Mouse (Mus musculus) left cerebral cortex, postnatal 4 days (tissue): ENCODE measurements around the gene 3110082I17Rik. TPM values are rescaled to one million over a fixed set of nuclear protein-coding genes. Genes with fewer than 3 reads are reported as not detected.

ENCODE experiments used
- DNase-seq: peaks from one replicate; pipeline ENCODE4 v3.0.0-alpha.2; 2022
- intact Hi-C: fragments of 180-260 bp; cut with DNase I; formaldehyde crosslinking; loops from one replicate; pipeline ENCODE4 v1.15.1; 2025
- total RNA-seq, 2 experiments: library from RNA; stranded (reverse); gene quantifications; 2 replicates each; pipeline ENCODE4 v1.2.3; 2021

The 3110082I17Rik gene
- total RNA-seq, result 10 to 100 TPM; 18.0 to 19.2 TPM

DNA sequence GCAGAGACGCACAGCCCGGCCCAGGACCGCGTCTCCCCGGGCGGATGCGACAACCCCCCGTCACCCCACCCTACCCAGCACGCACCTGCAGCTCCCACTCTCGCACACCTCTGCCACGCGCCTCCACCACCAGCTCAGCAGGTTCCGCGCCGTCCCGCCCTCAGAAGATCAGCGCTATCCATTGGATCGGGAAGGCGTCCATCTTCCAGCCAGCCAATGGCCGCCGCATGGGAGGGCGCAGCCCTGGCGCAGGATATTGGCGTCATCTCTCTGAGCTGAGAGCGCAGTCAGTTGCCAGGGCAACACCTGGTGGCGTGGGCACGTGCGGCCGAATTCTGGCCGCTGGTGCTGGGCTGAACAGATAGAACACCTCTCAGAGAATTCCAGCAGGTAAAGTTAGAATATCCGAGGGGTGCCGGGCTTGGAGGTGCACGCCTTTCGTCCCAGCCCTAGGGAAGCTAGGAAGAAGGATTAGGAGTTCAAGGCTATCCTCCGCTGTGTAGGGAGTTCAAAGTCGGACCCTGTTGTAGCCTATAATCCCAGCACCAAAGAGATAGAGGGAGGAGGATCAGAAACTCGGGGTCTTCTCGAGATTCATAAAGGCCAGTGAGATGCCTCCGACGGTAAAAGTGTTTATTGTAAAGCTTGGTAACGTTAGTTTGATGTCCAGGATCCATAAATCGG is at the start of gene 3110082I17Rik:
TSS of gene 3110082I17Rik (minus strand) at position 144 of the 684 bp plus-strand sequence.
- DNase-seq, result peak; percentile 98
- intact Hi-C loops, result no loop called here

DNA sequence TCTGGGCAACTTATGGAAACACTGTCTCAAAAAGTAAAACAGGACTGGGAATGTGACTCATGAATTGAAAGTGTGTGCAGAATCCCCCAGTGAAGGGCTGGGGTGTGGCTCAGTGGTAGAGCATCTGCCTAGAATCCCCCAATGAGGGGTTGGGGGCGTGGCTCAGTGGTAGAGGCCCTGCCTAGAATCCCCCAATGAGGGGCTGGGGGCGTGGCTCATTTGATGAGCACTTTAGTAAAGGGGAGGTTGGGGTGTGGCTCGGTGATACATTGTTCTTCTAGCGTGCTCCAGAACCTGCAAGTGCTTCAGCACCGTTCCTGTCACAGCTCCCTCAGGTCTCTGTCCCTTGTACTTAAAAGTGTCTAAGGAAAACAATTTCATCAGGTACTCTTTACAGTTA is 45.9 kb upstream of the 3110082I17Rik start:
- intact Hi-C loops, result no loop called here
- no peak for DNase-seq

DNA sequence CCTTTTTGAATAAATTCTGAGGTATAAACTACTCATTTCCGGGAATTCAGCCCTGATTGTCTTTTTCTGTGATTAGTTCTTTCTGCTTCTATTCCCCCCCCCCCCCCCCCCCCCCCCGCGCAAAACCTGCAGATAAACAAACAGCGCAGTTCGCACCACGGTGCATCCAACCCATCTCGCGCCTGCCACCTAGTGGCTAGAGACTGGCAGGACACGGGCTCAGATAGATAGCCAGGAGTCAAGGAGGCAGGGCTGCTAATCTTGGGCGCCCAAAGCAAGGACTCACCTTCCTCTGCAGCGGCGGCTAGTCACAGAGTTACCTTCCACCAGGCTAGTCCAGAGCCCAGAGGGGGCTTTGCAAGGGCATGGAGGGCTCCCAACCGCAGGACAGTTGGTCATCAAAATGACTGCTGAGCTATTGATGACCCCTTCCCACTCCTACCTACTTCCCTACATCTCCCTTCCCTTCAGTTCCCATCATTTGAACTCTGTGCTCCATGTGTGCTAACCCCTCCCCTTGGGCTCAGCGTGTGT is 44.8 kb upstream of the 3110082I17Rik start:
- intact Hi-C loops, result no loop called here
- peak; percentile 87 for DNase-seq

DNA sequence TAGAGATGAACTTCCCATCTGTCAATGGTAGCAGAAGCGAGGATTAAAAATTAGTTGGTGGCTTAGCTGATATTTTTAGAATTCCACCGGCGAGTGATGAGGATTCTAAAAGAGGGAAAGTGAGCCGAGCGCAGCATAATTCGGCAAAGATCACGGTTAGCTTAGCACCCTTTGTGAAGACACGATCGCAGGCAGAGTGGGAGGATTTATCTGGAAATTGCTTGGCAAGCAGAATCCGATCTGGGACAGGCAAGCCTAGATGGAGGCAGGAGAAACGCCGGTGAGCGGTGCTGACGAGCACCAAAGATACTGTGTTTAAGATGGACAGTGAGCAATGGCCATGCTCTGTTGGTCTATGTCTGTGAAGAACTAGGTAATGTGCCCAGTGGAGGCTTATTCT is 42.0 kb upstream of the 3110082I17Rik start:
- DNase-seq, result no peak
- intact Hi-C loops, result no loop called here

DNA sequence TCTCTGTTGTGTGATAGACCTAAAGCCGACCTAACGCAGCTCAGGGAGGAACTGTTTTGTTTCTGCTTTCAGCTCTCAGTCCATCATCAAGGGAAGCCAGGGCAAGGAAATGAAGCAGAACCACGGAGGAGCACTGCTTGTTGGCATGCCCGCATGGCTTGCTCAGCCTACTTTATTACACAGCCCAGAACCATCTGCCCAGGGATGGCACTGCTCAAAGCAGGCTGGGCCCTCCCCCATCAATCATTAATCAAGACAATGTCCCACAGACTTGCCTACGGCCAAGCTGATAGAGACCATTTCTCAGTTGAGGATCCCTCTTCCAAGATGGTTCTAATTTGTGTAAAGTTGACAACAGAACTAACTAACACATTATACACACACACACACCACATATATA is 38.5 kb upstream of the 3110082I17Rik start:
- peak; percentile 50 for DNase-seq
- intact Hi-C loops, result no loop called here

DNA sequence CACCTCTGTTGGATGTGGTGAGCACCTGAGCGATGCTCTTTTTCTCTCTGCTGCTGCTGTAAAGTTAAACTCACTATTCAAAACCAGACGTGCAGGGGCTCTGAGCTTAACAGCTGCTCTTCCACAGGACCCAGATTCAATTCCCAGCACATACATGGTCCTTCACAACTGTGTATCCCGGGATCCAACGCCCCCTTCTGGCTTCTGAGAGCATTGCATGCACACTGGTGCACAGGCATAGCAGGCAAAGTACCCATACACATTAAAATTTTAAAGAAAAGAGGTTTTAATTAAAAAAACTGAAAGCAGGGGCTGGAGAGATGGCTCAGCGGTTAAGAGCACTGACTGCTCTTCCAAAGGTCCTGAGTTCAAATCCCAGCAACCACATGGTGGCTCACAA is 36.6 kb upstream of the 3110082I17Rik start:
- no peak for DNase-seq
- intact Hi-C loops, result no loop called here

DNA sequence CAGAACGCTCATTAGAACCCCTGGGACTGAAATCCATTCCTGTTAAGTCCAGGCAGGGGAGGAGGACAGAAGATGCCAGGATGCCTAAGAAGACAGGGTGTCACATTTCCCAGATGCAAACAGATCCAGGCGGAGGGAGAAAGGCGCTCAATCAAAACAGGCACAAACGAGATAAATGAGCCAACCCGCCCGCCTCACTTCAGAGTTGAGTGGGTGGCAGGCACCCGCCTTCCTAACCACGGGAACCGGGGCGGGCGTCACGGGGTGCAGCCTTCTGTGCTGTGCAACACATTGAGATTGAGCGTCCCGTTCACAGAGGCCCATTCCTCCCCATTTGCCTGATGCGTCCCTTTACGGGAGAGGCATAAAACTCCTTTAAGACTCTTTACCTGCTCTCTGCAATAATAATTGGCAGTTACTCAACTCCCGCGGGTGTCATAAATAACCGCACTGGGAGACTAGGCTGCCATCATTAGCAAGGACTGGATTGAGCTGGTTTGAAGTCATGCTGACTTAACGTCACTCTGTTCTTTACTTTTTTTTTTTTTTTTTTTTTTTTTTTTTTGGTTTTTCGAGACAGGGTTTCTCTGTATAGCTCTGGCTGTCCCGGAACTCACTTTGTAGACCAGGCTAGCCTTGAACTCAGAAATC is 34.8 kb upstream of the 3110082I17Rik start:
- intact Hi-C loops, result no loop called here
- DNase-seq, result no peak

DNA sequence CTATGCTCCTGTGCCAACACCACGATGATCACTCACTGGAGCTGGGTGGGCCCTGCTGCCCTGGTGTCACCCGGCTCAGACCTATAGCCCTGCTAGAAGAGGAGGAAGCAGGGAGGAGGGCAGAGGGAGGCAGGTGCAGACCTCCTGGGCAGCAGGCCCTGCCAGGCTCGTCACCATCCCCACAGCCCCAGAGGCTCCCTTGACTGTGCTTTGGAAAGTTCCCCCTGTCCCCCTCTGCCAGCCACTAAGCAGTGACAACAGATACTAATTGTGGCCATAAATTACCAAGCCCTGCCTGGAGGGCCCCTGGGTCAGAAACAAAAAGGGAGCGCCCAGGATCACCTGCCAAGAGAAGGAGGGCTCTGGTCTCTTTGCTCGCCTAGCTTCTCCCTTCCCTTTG is 33.4 kb upstream of the 3110082I17Rik start:
- no peak for DNase-seq
- intact Hi-C loops, result no loop called here

DNA sequence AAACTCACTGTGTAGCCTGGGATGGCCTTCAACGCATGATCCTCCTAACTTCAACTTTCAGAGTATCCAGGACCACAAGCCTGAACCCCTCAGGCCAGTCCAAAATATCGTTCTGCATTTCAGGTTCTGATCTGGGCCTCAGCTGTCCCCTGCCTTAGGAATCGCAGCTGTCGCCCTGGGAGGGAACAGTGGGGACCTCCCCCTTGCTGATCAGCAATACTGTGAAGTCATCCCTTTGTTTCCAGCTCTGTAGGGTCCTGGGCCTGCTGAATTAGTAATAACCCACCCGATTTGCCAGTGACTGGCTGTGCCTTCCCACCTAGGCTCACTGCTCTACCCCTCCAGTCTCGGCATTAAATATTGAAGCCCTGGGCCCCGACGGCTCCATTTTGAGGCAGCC is 31.0 kb upstream of the 3110082I17Rik start:
- DNase-seq, result no peak
- intact Hi-C loops, result no loop called here

DNA sequence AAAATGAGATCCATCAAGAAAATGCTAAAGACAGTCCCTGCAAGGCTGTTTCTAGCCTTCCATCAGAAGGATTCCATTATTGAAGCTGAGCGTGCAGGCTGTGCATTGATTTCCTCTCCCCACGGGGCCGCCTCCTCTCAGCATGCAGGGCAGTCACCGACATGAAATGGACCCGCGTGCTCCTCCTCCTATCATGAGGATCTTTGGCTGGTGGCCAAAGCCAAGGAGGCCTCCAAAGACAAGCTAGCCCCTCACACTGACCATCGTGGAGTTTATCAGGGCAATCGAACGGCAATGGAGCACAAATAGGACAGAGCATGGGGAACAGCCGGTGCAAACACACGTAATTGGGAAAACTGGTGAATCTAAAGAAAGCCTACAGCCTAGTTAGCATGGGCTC is 29.8 kb upstream of the 3110082I17Rik start:
- DNase-seq, result peak; percentile 48
- intact Hi-C loops, result no loop called here

DNA sequence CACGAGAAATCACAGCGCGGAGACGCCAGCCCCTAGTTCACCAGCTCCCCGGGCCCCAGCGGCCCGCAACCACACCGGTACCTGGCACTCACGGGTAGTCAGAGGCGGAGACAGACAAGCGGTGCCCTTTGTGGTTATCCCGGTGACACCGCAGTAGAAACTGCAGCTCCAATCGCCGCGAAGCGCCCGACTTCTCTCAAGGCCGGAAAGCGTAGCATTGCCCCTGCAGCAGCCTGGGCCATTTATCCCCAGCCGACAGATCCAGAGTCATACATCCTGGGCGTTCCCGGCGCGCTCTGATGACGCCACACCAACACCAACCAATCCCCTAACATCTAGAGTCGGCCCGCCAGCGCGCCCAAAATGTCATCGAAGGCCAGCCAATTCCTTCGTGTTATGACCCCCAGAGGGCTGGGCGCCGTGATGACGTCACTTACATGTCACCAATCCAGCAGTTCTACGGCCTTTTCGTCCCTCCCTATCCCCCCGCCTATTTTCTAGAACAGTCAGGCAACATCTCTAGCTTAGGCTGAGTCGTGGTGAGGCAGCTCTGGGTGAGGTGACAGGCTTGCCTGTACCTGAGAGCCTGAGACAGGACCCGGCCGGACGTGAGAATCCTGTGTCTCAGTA is 24.0 kb upstream of the 3110082I17Rik start, which contains the start of gene Zfand2a:
TSS of gene Zfand2a (minus strand) at position 365 of the 630 bp plus-strand sequence.
- intact Hi-C loops, result no loop called here
- DNase-seq, result peak; percentile 100

DNA sequence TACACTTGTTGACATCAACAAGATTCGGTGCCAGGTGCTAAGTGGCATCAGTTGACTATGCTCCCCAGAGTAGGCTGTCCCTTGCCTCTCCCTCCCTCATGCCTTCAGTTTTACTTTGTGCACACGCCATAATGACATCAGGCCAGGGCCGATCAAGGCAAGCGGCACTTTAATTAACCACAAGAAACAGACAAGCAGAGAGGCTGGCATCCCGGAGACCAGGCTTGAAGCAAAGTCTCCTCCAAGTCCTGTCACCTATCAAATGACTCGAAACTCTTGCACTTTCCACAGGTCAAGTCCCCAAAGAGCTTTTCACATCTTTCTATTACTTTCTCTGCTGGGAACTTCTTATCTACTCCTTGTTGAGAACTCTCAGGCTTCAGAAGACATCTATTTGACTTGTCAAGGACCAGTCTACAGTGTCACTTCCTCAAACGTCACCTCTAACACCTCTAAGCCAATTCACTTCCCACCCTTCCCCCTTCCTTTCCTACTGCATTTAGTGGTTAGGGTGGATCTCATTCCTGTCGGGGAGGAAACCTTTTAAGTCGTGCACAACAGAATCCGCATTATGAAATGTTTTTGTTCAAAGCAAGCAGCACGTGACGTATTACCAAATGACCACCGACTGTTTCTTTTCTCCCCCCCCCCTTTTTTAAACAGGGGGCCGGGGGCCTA is 23.0 kb upstream of the 3110082I17Rik start:
- intact Hi-C loops, result no loop called here

DNA sequence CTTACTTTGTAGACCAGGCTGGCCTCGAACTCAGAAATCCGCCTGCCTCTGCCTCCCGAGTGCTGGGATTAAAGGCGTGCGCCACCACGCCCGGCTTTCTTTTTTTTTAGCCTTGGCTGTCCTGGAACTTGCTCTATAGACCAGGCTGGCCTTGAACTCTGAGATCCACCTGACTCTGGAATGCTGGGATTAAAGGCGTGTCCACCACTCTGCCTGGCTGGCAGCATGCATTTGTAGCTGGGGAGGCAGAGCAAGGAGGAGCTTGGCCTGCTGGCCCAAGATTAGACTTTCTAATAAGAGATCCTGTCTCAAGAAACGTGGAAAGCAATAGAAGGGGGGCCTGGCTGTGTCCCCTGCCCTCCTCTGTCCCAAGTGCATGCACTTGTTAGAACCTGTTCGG is 20.1 kb upstream of the 3110082I17Rik start:
- intact Hi-C loops, result no loop called here

More for the DNA sequence above, 23.0 kb upstream of the 3110082I17Rik start:
- no peak for DNase-seq

DNA sequence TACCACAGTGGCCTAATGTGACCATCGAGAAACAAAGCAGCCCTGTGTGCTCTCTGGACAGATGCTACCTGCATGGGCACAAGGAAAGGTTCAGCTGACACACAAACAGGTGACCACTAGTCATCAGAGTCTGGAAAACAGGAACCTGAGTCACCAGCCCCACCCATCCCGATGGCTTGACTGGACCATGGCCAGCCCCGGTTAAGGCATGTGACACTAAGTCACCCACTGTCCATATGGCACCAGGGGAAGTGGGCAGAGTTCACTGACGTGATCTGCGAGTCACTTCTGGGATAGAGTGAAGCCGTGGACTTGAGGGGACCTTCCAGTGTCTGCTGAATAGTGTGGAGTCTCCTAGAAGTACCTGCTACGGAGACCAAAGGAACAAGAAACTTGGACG is 18.8 kb upstream of the 3110082I17Rik start:
- intact Hi-C loops, result no loop called here

More for the DNA sequence above, 20.1 kb upstream of the 3110082I17Rik start:
- no peak for DNase-seq

DNA sequence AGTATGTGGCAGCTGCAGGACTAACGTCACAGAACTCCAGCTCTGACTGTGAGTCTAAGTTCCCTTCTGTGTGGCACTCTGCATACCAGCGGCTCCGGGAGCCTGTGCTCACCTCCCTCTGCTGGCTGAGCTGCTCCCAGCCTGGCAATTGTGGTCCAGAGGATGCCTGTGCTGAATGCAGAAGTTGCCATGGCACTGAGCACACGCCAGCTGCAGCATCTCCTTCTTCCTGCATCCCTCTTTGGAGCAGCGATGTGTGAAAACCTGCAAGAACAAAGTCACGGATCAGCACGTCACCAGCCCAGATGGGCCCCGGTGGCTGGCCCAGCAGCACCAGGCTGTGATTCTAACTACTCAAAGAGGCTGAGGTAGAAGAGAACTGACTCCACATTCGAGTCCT is 14.4 kb upstream of the 3110082I17Rik start:
- no peak for DNase-seq
- intact Hi-C loops, result no loop called here

More for the DNA sequence above, 18.8 kb upstream of the 3110082I17Rik start:
- DNase-seq, result no peak

DNA sequence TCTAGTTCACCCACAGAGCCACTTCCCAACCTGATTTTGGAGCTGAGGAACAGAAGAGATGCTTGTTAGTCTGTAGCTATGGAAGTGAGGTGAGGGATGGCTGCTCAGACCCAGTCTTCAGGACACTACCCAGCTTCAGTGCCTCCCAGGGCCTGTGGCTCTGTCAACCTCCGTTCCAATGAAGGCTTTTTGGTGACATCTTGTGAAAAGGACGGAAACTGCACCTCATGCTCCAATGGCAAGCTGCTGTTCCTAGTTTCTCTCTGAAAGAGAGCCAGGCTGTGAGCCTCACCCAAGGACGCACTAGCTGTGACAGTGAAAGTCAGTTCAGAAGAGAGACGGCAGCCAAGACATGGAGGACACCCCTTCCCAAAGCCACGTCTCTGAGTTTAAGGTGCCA is 7.7 kb upstream of the 3110082I17Rik start:
- intact Hi-C loops, result loop anchor here (5.0 kb wide), 1 partner anchor 106 kb away; no protein-coding TSS in a partner anchor
- peak; percentile 48 for DNase-seq

DNA sequence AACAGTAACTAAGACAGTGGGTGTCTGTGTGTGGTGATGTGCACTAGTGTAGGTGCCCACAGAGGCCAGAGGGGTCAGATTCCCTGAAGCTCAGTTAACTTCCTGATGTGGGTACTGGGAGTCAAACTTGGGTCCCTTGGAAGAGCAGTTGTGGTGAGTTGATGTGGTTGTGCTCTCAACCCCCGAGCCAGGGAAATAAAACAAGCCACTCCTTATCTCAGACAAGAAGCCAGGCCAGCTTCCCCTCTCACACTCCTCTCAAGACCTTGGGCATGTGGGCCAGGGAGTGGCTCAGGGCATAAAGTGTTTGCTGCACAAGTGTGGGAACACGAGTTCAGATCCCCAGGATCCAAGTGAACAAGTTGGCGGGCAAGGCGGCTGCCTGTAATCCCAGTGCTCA is 6.5 kb upstream of the 3110082I17Rik start:
- DNase-seq, result no peak
- intact Hi-C loops, result loop anchor here (5.0 kb wide), 1 partner anchor 104 kb away; no protein-coding TSS in a partner anchor

DNA sequence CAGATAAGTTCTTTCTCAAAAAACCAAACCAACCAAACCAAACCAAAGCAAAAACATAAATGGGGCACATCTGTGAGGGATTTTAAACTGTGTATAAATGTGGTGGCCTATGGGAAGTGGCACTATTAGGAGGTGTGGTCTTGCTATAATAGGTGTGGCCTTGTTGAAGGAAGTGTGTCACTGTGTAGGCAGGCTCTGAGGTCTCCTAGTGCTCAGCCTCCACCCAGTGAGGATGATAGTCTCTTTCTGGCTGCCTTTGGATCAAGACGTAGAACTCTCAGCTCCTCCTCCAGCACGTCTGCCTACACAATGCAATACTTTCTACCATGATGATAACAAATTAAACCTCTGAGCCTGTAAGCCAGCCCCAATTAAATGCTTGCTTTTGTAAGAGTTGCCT is 6.0 kb upstream of the 3110082I17Rik start:
- intact Hi-C loops, result loop anchor here (5.0 kb wide), 1 partner anchor 104 kb away; no protein-coding TSS in a partner anchor
- no peak for DNase-seq

DNA sequence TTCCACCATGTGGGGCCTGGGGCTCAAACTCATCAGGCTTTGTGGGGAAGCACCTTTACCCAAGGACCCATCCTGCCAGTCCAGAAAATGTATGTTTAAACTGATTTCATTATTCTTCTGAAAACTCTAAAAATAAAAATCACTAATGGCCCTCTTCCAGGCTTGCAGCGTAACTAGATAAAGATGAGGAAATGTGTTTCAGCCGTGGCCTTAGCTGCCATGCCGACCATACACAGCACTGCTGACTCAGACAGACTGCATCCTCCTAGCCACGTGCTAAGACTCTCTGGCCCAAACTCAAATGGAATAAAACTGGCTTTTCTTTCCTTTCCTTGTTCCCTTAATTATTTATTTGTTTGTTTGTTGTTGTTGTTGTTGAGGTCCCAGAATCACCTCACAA is 4.5 kb upstream of the 3110082I17Rik start:
- no peak for DNase-seq
- intact Hi-C loops, result loop anchor here (5.0 kb wide), 1 partner anchor 103 kb away; no protein-coding TSS in a partner anchor

DNA sequence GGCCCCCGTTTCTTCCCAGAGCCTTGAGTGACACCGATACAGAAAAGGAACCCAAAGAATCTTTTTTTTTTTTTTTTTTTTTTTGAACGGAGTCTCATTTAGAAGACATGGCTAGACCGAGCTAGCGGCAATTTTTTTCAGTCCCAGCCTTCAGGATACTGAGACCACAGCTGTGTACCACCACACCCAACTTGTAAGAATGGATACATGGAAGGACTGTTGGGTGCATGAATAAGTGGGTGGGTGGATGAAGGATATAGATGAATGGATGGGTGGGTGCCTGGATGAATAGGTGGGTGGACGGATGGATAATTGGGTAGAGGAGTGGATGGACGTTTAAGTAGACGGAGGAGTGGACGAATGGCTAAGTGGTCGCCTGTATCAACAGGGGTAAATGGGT is 389 bp downstream of the 3110082I17Rik start:
- no peak for DNase-seq

DNA sequence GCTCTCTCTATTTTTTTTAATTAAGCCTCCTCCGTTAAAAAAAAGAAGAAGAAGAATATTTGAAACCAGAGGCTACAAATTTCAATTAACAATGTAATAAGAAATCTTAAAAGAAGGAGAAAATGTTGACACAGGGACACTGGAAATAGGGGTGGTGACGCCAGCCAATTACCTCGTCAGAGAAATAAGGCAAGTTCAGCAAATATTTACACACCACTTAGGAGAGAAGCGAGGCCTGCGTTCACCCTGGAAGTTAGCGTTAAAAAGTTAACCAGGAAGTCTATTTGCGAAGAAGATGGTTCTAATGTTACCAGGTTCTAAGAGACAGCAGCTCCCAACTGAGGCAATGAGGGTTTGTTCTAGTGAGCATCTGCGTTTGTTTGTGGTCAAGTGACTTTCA is 3.1 kb downstream of the 3110082I17Rik start:
- no peak for DNase-seq
- intact Hi-C loops, result no loop called here

More for the DNA sequence above, 389 bp downstream of the 3110082I17Rik start:
- intact Hi-C loops, result no loop called here
